Mouse (Mus musculus): ENCODE measurements around the gene Pik3r2. TPM values are rescaled to one million over a fixed set of nuclear protein-coding genes. Genes with fewer than 3 reads are reported as not detected.

Gene Pik3r2
- polyA plus RNA-seq, 1 experiment from 2014 or later = 61.6 TPM

GRCm38 (mm10) chr8:70738211-70738610 is 38.3 kb downstream of the Pik3r2 start:
- no peaks in the 10 kb centered on the region; the same call in 1 of the 2 replicates for H3K4me1 ChIP-seq (replicated peaks; ENCODE audit: control insufficient read depth, insufficient read depth, low read length)

GRCm38 (mm10) chr8:70737705-70738104 is 38.8 kb downstream of the Pik3r2 start:
- Histone ChIP-seq H3K9me3 (ENCODE audit: control insufficient read depth, low read length) (no peaks in the 10 kb centered on the region), H3K4me3 (ENCODE audit: low read depth, low read length) (no peak overlapping the region), H3K4me1 (replicated peaks; ENCODE audit: control insufficient read depth, insufficient read depth, low read length) (no peaks in the 10 kb centered on the region), H3K9ac (ENCODE audit: low read length) (no peak overlapping the region), H3K36me3 (ENCODE audit: control insufficient read depth, insufficient read depth, low read length) (no peaks in the 10 kb centered on the region), H3K4me2 (ENCODE audit: low read depth, low read length, severe bottlenecking) (no peak overlapping the region), H3K27ac (ENCODE audit: low read depth, low read length) (no peak overlapping the region), H3K27me3 (ENCODE audit: control insufficient read depth, insufficient read depth, low read length) (peaks cover 8% of the 10 kb centered on the region)
- 67% methylated on average over 5 of the region's 5 CpGs for WGBS
- DNase-seq (ENCODE audit: low spot score) (peak; percentile 23), ATAC-seq (replicated peaks; ENCODE audit: low FRiP score) (no peak)

More at GRCm38 (mm10) chr8:70738211-70738610, 38.3 kb downstream of the Pik3r2 start:
- DNase-seq (ENCODE audit: low spot score) (peak; percentile 29), ATAC-seq (replicated peaks; ENCODE audit: low FRiP score) (no peak)
- Histone ChIP-seq H3K27me3 (ENCODE audit: control insufficient read depth, insufficient read depth, low read length) (peaks cover 13% of the 10 kb centered on the region), H3K9ac (ENCODE audit: low read length) (no peak overlapping the region), H3K36me3 (ENCODE audit: control insufficient read depth, insufficient read depth, low read length) (no peaks in the 10 kb centered on the region), H3K9me3 (ENCODE audit: control insufficient read depth, low read length) (no peaks in the 10 kb centered on the region), H3K4me3 (ENCODE audit: low read depth, low read length) (no peak overlapping the region), H3K4me2 (ENCODE audit: low read depth, low read length, severe bottlenecking) (no peak overlapping the region), H3K27ac (ENCODE audit: low read depth, low read length) (no peak overlapping the region)
- WGBS = 78% methylated on average over 3 of the region's 3 CpGs

GRCm38 (mm10) chr8:70730956-70731355 is 45.6 kb downstream of the Pik3r2 start:
- no peaks in the 10 kb centered on the region for H3K36me3 ChIP-seq (ENCODE audit: control insufficient read depth, insufficient read depth, low read length)
- no peak overlapping the region for H3K4me2 ChIP-seq (ENCODE audit: low read depth, low read length, severe bottlenecking)
- no peaks in the 10 kb centered on the region for H3K4me1 ChIP-seq (replicated peaks; ENCODE audit: control insufficient read depth, insufficient read depth, low read length)
- DNase-seq (ENCODE audit: low spot score) (peak; percentile 41), ATAC-seq (replicated peaks; ENCODE audit: low FRiP score) (no peak)
- no peaks in the 10 kb centered on the region for H3K9me3 ChIP-seq (ENCODE audit: control insufficient read depth, low read length)
- no peak overlapping the region for H3K9ac ChIP-seq (ENCODE audit: low read length)
- WGBS = 80% methylated on average over 4 of the region's 4 CpGs
- no peak overlapping the region for H3K4me3 ChIP-seq (ENCODE audit: low read depth, low read length)
- no peak overlapping the region for H3K27ac ChIP-seq (ENCODE audit: low read depth, low read length)
- H3K27me3 ChIP-seq (ENCODE audit: control insufficient read depth, insufficient read depth, low read length) = peaks cover 24% of the 10 kb centered on the region

- DNase-seq (ENCODE audit: low spot score) = peak; percentile 52
- Histone ChIP-seq H3K4me3 (ENCODE audit: low read depth, low read length) (peak overlapping the region; percentile 17), H3K9me3 (ENCODE audit: control insufficient read depth, low read length) (no peaks in the 10 kb centered on the region), H3K9ac (ENCODE audit: low read length) (no peak overlapping the region), H3K36me3 (ENCODE audit: control insufficient read depth, insufficient read depth, low read length) (no peaks in the 10 kb centered on the region), H3K4me1 (replicated peaks; ENCODE audit: control insufficient read depth, insufficient read depth, low read length) (no peaks in the 10 kb centered on the region), H3K4me2 (ENCODE audit: low read depth, low read length, severe bottlenecking) (peak overlapping the region; percentile 37; the same call in 1 of the 2 replicates), H3K27me3 (ENCODE audit: control insufficient read depth, insufficient read depth, low read length) (peaks cover 24% of the 10 kb centered on the region), H3K27ac (ENCODE audit: low read depth, low read length) (no peak overlapping the region)
- ATAC-seq (replicated peaks; ENCODE audit: low FRiP score) = peak; percentile 30; the same call in 1 of the 2 replicates
- WGBS = 3% methylated on average over 34 of the region's 34 CpGs
These were observed 46.6 kb downstream of the Pik3r2 start for GRCm38 (mm10) chr8:70729808-70730475.

GRCm38 (mm10) chr8:70726721-70727120 is 49.8 kb downstream of the Pik3r2 start:
- no peak overlapping the region for H3K9ac ChIP-seq (ENCODE audit: low read length)
- no peak overlapping the region for H3K27ac ChIP-seq (ENCODE audit: low read depth, low read length)
- peaks cover 21% of the 10 kb centered on the region for H3K27me3 ChIP-seq (ENCODE audit: control insufficient read depth, insufficient read depth, low read length)
- H3K4me1 ChIP-seq (replicated peaks; ENCODE audit: control insufficient read depth, insufficient read depth, low read length) = no peaks in the 10 kb centered on the region
- no peaks in the 10 kb centered on the region for H3K36me3 ChIP-seq (ENCODE audit: control insufficient read depth, insufficient read depth, low read length)
- H3K4me3 ChIP-seq (ENCODE audit: low read depth, low read length) = no peak overlapping the region
- no peak for ATAC-seq (replicated peaks; ENCODE audit: low FRiP score)
- H3K4me2 ChIP-seq (ENCODE audit: low read depth, low read length, severe bottlenecking) = no peak overlapping the region
- H3K9me3 ChIP-seq (ENCODE audit: control insufficient read depth, low read length) = no peaks in the 10 kb centered on the region
- DNase-seq (ENCODE audit: low spot score) = no peak
- WGBS = 46% methylated on average over 11 of the region's 11 CpGs

- Histone ChIP-seq H3K4me3 (ENCODE audit: low read depth, low read length) (no peak overlapping the region), H3K9ac (ENCODE audit: low read length) (no peak overlapping the region), H3K4me1 (replicated peaks; ENCODE audit: control insufficient read depth, insufficient read depth, low read length) (no peaks in the 10 kb centered on the region), H3K27me3 (ENCODE audit: control insufficient read depth, insufficient read depth, low read length) (peaks cover 18% of the 10 kb centered on the region), H3K27ac (ENCODE audit: low read depth, low read length) (no peak overlapping the region), H3K9me3 (ENCODE audit: control insufficient read depth, low read length) (no peaks in the 10 kb centered on the region), H3K4me2 (ENCODE audit: low read depth, low read length, severe bottlenecking) (no peak overlapping the region), H3K36me3 (ENCODE audit: control insufficient read depth, insufficient read depth, low read length) (no peaks in the 10 kb centered on the region)
- WGBS = 29% methylated on average over 14 of the region's 14 CpGs
- no peak for DNase-seq (ENCODE audit: low spot score)
- no peak for ATAC-seq (replicated peaks; ENCODE audit: low FRiP score)
These were observed 50.6 kb downstream of the Pik3r2 start for GRCm38 (mm10) chr8:70725792-70726447.

GRCm38 (mm10) chr8:70724216-70724615 is 52.3 kb downstream of the Pik3r2 start:
- Histone ChIP-seq H3K4me1 (replicated peaks; ENCODE audit: control insufficient read depth, insufficient read depth, low read length) (no peaks in the 10 kb centered on the region), H3K4me2 (ENCODE audit: low read depth, low read length, severe bottlenecking) (no peak overlapping the region), H3K9me3 (ENCODE audit: control insufficient read depth, low read length) (no peaks in the 10 kb centered on the region), H3K27me3 (ENCODE audit: control insufficient read depth, insufficient read depth, low read length) (peaks cover 6% of the 10 kb centered on the region), H3K27ac (ENCODE audit: low read depth, low read length) (no peak overlapping the region), H3K36me3 (ENCODE audit: control insufficient read depth, insufficient read depth, low read length) (no peaks in the 10 kb centered on the region), H3K9ac (ENCODE audit: low read length) (no peak overlapping the region), H3K4me3 (ENCODE audit: low read depth, low read length) (no peak overlapping the region)
- no peak for DNase-seq (ENCODE audit: low spot score)
- WGBS = 78% methylated on average over 12 of the region's 12 CpGs
- ATAC-seq (replicated peaks; ENCODE audit: low FRiP score) = no peak

- peaks cover 3% of the 10 kb centered on the region for H3K27me3 ChIP-seq (ENCODE audit: control insufficient read depth, insufficient read depth, low read length)
- DNase-seq (ENCODE audit: low spot score) (no peak), ATAC-seq (replicated peaks; ENCODE audit: low FRiP score) (no peak)
- no peaks in the 10 kb centered on the region for H3K4me1 ChIP-seq (replicated peaks; ENCODE audit: control insufficient read depth, insufficient read depth, low read length)
- H3K36me3 ChIP-seq (ENCODE audit: control insufficient read depth, insufficient read depth, low read length) = no peaks in the 10 kb centered on the region
- no peaks in the 10 kb centered on the region for H3K9me3 ChIP-seq (ENCODE audit: control insufficient read depth, low read length)
- H3K4me2 ChIP-seq (ENCODE audit: low read depth, low read length, severe bottlenecking) = no peak within 1 kb of the TSS
- WGBS = 75% methylated on average over 7 of the region's 7 CpGs
- no peak within 1 kb of the TSS for H3K9ac ChIP-seq (ENCODE audit: low read length)
- no peak within 1 kb of the TSS for H3K27ac ChIP-seq (ENCODE audit: low read depth, low read length)
- no peak within 1 kb of the TSS for H3K4me3 ChIP-seq (ENCODE audit: low read depth, low read length)
These were observed 52.9 kb downstream of the Pik3r2 start, which contains the start of gene Pde4c for GRCm38 (mm10) chr8:70723486-70724210. Gene Pde4c (plus strand): TSS chr8:70723720.
